In the genomic region with DNA sequence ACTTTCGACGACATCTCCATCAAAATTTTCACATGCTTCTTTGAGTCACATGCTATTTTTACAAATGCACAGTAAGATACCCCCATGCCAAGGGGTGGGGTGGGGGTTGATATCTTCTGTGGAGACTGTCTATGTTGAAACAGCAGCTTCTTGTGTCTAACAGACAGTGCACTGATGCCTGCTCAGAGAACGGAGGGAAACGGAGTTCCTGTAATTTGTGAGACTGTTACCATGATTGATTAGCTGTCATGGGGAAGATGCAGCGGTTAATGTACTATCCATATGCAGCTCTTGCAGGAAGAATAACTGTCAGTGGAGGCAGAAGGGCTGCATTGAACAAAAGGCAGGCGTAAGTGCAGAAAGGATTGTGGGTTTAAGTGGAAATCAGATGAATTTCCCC, we compare ENCODE assay signal across 21 mouse cellular contexts.
DNase-seq lines count a peak whose midpoint lies in the region; ATAC-seq lines count a peak whose summit lies in the region.
"Had no signal": no experiment of that assay in that cellular context is flagged by ENCODE, and none has a peak within 500 bp of the region (broad histone marks: within the 10 kb centered on the region; RNA-seq: fewer than 3 reads in every experiment).

No protein-coding gene starts in this region.

- no peaks in the 10 kb centered on the region for H3K9me3 ChIP-seq in midbrain, embryonic 12.5 days
- no peaks in the 10 kb centered on the region for H3K9me3 ChIP-seq in midbrain, embryonic 10.5 days (replicated peaks)
- H3K9me3 ChIP-seq in forebrain, embryonic 14.5 days (replicated peaks; ENCODE audit: control insufficient read depth, low read length) = no peaks in the 10 kb centered on the region
- no peaks in the 10 kb centered on the region for H3K9me3 ChIP-seq in hindbrain, embryonic 15.5 days
- H3K9me3 ChIP-seq in neural tube, embryonic 13.5 days = no peaks in the 10 kb centered on the region
- H3K9me3 ChIP-seq: heart, embryonic 15.5 days; limb, embryonic 13.5 days; liver, embryonic 15.5 days had no signal

- 0 out of 2 replicates have a peak overlapping the region, but pooled peaks have one; percentile 26 for H3K27ac ChIP-seq in midbrain, embryonic 12.5 days (replicated peaks)
- H3K27ac ChIP-seq in midbrain, embryonic 10.5 days (replicated peaks) = no peak overlapping the region
- no peak overlapping the region for H3K27ac ChIP-seq in forebrain, embryonic 14.5 days (ENCODE audit: low read depth, low read length)
- peak overlapping the region; percentile 25 for H3K27ac ChIP-seq in hindbrain, embryonic 15.5 days (replicated peaks)
- peak overlapping the region; percentile 70 for H3K27ac ChIP-seq in neural tube, embryonic 13.5 days (replicated peaks)
- H3K27ac ChIP-seq: gastrocnemius, adult 2 months; heart, embryonic 15.5 days; limb, embryonic 13.5 days; liver, embryonic 15.5 days had no signal

- no peak overlapping the region for H3K4me3 ChIP-seq in midbrain, embryonic 12.5 days
- no peak overlapping the region for H3K4me3 ChIP-seq in midbrain, embryonic 10.5 days
- no peak overlapping the region for H3K4me3 ChIP-seq in forebrain, embryonic 14.5 days (ENCODE audit: low read depth, low read length)
- H3K4me3 ChIP-seq in hindbrain, embryonic 15.5 days = no peak overlapping the region
- no peak overlapping the region for H3K4me3 ChIP-seq in neural tube, embryonic 13.5 days
- H3K4me3 ChIP-seq: gastrocnemius, adult 2 months; heart, embryonic 15.5 days; limb, embryonic 13.5 days; liver, embryonic 15.5 days had no signal

- peaks cover 6% of the 10 kb centered on the region; the same call in 1 of the 2 replicates for H3K4me1 ChIP-seq in midbrain, embryonic 12.5 days
- H3K4me1 ChIP-seq in midbrain, embryonic 10.5 days = peaks cover 9% of the 10 kb centered on the region; the same call in 1 of the 2 replicates
- peaks cover 2% of the 10 kb centered on the region; the same call in 1 of the 2 replicates for H3K4me1 ChIP-seq in forebrain, embryonic 14.5 days (ENCODE audit: control insufficient read depth, insufficient read depth, low read length)
- H3K4me1 ChIP-seq in hindbrain, embryonic 15.5 days (replicated peaks) = peaks cover 15% of the 10 kb centered on the region
- peaks cover 29% of the 10 kb centered on the region for H3K4me1 ChIP-seq in neural tube, embryonic 13.5 days (replicated peaks)
- H3K4me1 ChIP-seq: heart, embryonic 15.5 days; liver, embryonic 15.5 days had no signal

- ATAC-seq in midbrain, embryonic 12.5 days (ENCODE audit: low FRiP score, low read depth) = no peak
- ATAC-seq in forebrain, embryonic 14.5 days = peak; percentile 46; the same call in 1 of the 2 replicates
- ATAC-seq in hindbrain, embryonic 15.5 days (ENCODE audit: low FRiP score, low read depth) = peak; percentile 49
- peak; percentile 70 for ATAC-seq in neural tube, embryonic 13.5 days (ENCODE audit: low read depth)
- ATAC-seq: Patski had no signal

- 79% methylated on average over 6 of the region's 6 CpGs for WGBS in midbrain, embryonic 12.5 days
- 86% methylated on average over 6 of the region's 6 CpGs for WGBS in midbrain, embryonic 10.5 days
- WGBS in forebrain, embryonic 14.5 days = 81% methylated on average over 6 of the region's 6 CpGs
- WGBS in hindbrain, embryonic 15.5 days = 45% methylated on average over 6 of the region's 6 CpGs
- WGBS in neural tube, embryonic 13.5 days = 50% methylated on average over 6 of the region's 6 CpGs

- no peak overlapping the region for H3K9ac ChIP-seq in midbrain, embryonic 12.5 days (replicated peaks)
- H3K9ac ChIP-seq in forebrain, embryonic 14.5 days (ENCODE audit: low read length) = no peak overlapping the region
- no peak overlapping the region for H3K9ac ChIP-seq in hindbrain, embryonic 15.5 days
- no peak overlapping the region for H3K9ac ChIP-seq in neural tube, embryonic 13.5 days
- H3K9ac ChIP-seq: heart, embryonic 15.5 days; limb, embryonic 13.5 days; liver, embryonic 15.5 days had no signal

- H3K36me3 ChIP-seq in midbrain, embryonic 12.5 days = no peaks in the 10 kb centered on the region
- H3K36me3 ChIP-seq in midbrain, embryonic 10.5 days = no peaks in the 10 kb centered on the region
- H3K36me3 ChIP-seq in forebrain, embryonic 14.5 days (ENCODE audit: control insufficient read depth, insufficient read depth, low read length) = no peaks in the 10 kb centered on the region
- no peaks in the 10 kb centered on the region for H3K36me3 ChIP-seq in hindbrain, embryonic 15.5 days
- H3K36me3 ChIP-seq in neural tube, embryonic 13.5 days = no peaks in the 10 kb centered on the region
- H3K36me3 ChIP-seq: heart, embryonic 15.5 days; limb, embryonic 13.5 days; liver, embryonic 15.5 days had no signal

- no peak for DNase-seq in midbrain, embryonic 10.5 days (ENCODE audit: low spot score)
- DNase-seq in forebrain, embryonic 14.5 days (ENCODE audit: low spot score) = peak; percentile 30
- DNase-seq in testis, postnatal 10 days (ENCODE audit: low spot score) = no peak
- DNase-seq in layer of hippocampus, adult 18-20 months (ENCODE audit: low spot score in 2 of 2) = no peak
- DNase-seq in retina, embryonic 14.5 days (ENCODE audit: low spot score) = no peak
- DNase-seq: adrenal gland, postnatal 25 days; cerebellum, adult 9-10 months; gastrocnemius, adult 2 months; kidney, adult 18-20 months; kidney, postnatal 25 days; layer of hippocampus, adult 9-11 months; lung, postnatal 10 days; retina, postnatal 1 day; thymus, adult 18-20 months had no signal

- no peaks in the 10 kb centered on the region for H3K27me3 ChIP-seq in midbrain, embryonic 12.5 days
- no peaks in the 10 kb centered on the region for H3K27me3 ChIP-seq in midbrain, embryonic 10.5 days (ENCODE audit: low read depth, poor library complexity, severe bottlenecking)
- H3K27me3 ChIP-seq in forebrain, embryonic 14.5 days (replicated peaks; ENCODE audit: control insufficient read depth, insufficient read depth, low read length) = no peaks in the 10 kb centered on the region
- no peaks in the 10 kb centered on the region for H3K27me3 ChIP-seq in hindbrain, embryonic 15.5 days
- H3K27me3 ChIP-seq in neural tube, embryonic 13.5 days = no peaks in the 10 kb centered on the region
- H3K27me3 ChIP-seq: heart, embryonic 15.5 days; limb, embryonic 13.5 days; liver, embryonic 15.5 days; Patski had no signal

- H3K4me2 ChIP-seq in midbrain, embryonic 12.5 days (replicated peaks) = no peak overlapping the region
- H3K4me2 ChIP-seq in forebrain, embryonic 14.5 days (ENCODE audit: low read length) = no peak overlapping the region
- H3K4me2 ChIP-seq in hindbrain, embryonic 15.5 days = no peak overlapping the region
- no peak overlapping the region for H3K4me2 ChIP-seq in neural tube, embryonic 13.5 days
- H3K4me2 ChIP-seq: heart, embryonic 15.5 days; liver, embryonic 15.5 days had no signal

Comparison
In these comparisons a context has a peak if more than half of its experiments do, and no peak if none do; other contexts are left out.
1. H3K27ac ChIP-seq: peak in midbrain, embryonic 12.5 days (single experiment), hindbrain, embryonic 15.5 days (single experiment) and neural tube, embryonic 13.5 days (single experiment); none in midbrain, embryonic 10.5 days (single experiment) and forebrain, embryonic 14.5 days (single experiment).